Mouse (Mus musculus): ENCODE measurements around the gene Wwc1. TPM values are rescaled to one million over a fixed set of nuclear protein-coding genes. Genes with fewer than 3 reads are reported as not detected.
A peak's percentile ranks its signal among the peaks of the same experiment; 100 is the strongest.

Wwc1 gene
- polyA plus RNA-seq, 1 experiment, result not detected

DNA sequence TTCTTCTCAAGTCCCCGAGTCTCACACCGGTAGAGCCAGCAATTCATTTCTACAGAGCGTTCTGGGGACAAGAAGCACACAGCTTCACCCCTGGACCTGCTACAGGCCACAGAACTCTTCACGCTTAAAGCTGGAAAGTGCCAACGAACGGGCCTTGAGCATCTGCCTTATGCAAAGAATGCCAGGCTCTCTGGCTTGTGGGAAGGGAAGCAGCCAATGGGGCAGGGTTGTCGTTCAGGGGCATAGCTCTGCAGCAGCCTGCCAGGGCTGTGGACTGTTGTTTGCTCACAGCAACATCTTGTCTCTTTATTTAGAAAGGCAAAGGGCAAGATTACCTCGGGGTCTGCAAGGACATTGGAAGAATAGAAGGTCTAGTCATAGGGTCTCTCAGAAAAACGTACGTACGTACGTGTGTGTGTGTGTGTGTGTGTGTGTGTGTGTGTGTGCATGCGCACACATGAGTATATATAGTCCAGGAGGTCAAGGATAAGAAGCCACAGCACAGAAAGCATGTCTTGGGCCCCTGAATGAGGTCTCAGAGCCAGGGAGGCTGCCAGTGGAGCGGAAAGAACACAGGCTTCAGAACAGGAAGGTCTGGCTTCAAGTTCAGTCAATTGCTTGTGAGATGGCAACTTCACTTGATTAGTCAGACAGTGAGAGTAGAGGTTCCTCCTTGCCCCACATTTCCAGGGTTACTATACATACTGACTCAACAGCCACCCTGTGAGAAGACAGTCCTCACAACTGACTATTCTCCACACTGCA is 48.0 kb downstream of the Wwc1 start:
- WGBS, result 70% methylated on average over 14 of the region's 14 CpGs
- Histone ChIP-seq H3K4me1 (ENCODE audit: control insufficient read depth, insufficient read depth, low read length) (peaks cover 14% of the 10 kb centered on the region), H3K27ac (ENCODE audit: insufficient read depth, low read depth, low read length) (peak overlapping the region; percentile 4), H3K4me3 (ENCODE audit: insufficient read depth, low read depth, low read length) (no peak overlapping the region)
- no peak for TF ChIP-seq CTCF (IDR thresholded peaks at IDR 0.05; ENCODE audit: insufficient read depth, low read depth, low read length)
- no peak for TF ChIP-seq POLR2A (IDR thresholded peaks at IDR 0.05; ENCODE audit: insufficient read depth, low read depth, low read length)

DNA sequence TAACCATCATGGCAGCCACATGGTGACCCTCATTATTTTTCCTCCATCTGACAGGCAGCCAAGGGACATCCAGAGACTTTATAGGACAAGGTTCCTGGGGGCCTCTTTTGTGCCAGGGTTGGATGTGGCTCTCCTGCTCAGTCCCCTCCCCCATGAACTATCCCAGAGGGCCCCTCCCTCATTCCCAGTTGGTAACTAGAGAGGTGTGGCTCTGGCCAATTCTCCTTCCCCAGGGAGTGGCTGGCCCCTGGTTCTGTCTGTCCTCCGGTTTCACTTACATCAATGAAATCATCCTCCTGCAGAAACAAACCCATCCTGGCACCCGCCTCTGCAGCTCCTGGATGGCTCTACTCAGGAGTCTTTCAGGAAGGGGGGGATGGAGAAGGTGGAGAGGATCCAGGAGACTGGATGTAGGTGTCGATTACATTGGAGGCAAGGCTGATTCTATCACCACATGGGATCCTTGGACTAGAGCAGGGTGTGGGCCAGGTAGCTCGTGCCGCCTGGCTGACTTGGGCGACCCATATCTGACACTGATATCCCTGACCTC is 49.7 kb downstream of the Wwc1 start:
- TF ChIP-seq POLR2A (IDR thresholded peaks at IDR 0.05; ENCODE audit: insufficient read depth, low read depth, low read length) (no peak), CTCF (IDR thresholded peaks at IDR 0.05; ENCODE audit: insufficient read depth, low read depth, low read length) (no peak)
- no peak overlapping the region for H3K4me3 ChIP-seq (ENCODE audit: insufficient read depth, low read depth, low read length)
- whole genome bisulfite sequencing, result 95% methylated on average over 6 of the region's 6 CpGs
- no peak overlapping the region for H3K27ac ChIP-seq (ENCODE audit: insufficient read depth, low read depth, low read length)
- peaks cover 15% of the 10 kb centered on the region for H3K4me1 ChIP-seq (ENCODE audit: control insufficient read depth, insufficient read depth, low read length)

DNA sequence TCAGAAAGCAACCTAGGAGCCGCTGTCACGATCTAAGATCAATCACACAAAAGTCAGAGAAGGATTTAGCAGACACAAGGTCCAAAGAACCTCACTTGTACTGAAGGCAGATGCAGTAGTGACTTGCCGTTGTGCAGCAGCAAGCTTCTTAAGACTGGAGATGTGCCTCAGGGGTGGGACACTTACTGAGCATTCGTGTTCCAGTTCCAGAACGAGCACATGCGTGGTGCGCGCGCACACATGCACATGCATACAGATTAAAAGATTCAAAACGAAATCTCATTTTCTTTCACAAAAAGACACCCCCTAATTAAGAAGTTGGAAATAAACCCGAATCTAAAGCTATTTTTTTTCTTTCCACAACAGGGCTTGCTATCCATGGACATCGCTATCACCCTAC is 51.9 kb downstream of the Wwc1 start:
- Histone ChIP-seq H3K27ac (ENCODE audit: insufficient read depth, low read depth, low read length) (no peak overlapping the region), H3K4me3 (ENCODE audit: insufficient read depth, low read depth, low read length) (no peak overlapping the region), H3K4me1 (ENCODE audit: control insufficient read depth, insufficient read depth, low read length) (peaks cover 15% of the 10 kb centered on the region)
- TF ChIP-seq CTCF (IDR thresholded peaks at IDR 0.05; ENCODE audit: insufficient read depth, low read depth, low read length), result no peak
- WGBS, result 78% methylated on average over 12 of the region's 12 CpGs

DNA sequence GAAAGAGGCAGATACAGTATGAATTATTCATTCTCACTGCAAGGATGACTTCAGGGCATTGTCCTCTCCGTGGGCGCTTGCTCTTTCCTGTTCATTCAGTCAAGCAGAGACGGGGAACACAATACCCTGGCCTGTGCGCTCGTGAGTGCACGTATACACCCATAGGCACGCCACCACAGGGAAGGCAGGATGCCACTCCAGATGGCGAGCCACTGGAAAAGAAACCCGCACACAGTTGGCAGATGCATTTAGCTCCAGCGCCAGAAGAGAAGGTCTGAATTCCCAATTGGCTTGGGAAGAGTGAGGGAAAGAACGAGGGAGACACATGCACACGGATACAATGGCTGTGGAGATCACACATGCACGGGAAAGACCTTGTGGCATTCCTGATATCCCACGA is 53.0 kb downstream of the Wwc1 start:
- TF ChIP-seq POLR2A (IDR thresholded peaks at IDR 0.05; ENCODE audit: insufficient read depth, low read depth, low read length) (no peak), CTCF (IDR thresholded peaks at IDR 0.05; ENCODE audit: insufficient read depth, low read depth, low read length) (no peak)
- 39% methylated on average over 14 of the region's 14 CpGs for WGBS
- Histone ChIP-seq H3K4me3 (ENCODE audit: insufficient read depth, low read depth, low read length) (no peak overlapping the region), H3K4me1 (ENCODE audit: control insufficient read depth, insufficient read depth, low read length) (peaks cover 9% of the 10 kb centered on the region), H3K27ac (ENCODE audit: insufficient read depth, low read depth, low read length) (no peak overlapping the region)

DNA sequence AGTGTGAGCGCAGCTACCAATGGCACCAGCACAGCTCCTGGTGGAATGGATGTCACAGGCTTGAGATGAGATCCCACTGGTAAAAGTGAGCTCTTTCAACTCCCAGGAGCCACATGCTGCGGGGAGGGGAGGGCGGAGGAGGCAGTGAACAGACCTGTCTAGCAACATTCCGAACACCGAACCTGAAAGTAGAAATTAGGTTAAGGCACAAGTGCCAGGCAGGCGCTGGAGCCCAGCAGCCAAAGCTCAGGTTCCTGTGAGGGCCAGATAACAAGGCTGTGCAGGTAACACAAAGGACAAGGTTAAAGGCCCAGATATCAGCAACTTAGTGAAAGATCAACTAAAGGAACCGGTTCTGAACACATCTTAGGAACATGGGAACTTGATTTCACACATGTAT is 54.7 kb downstream of the Wwc1 start:
- TF ChIP-seq CTCF (IDR thresholded peaks at IDR 0.05; ENCODE audit: insufficient read depth, low read depth, low read length) (no peak), POLR2A (IDR thresholded peaks at IDR 0.05; ENCODE audit: insufficient read depth, low read depth, low read length) (no peak)
- no peak overlapping the region for H3K27ac ChIP-seq (ENCODE audit: insufficient read depth, low read depth, low read length)
- 88% methylated on average over 7 of the region's 7 CpGs for WGBS
- peaks cover 9% of the 10 kb centered on the region for H3K4me1 ChIP-seq (ENCODE audit: control insufficient read depth, insufficient read depth, low read length)
- no peak overlapping the region for H3K4me3 ChIP-seq (ENCODE audit: insufficient read depth, low read depth, low read length)

GRCm38 (mm10) chr11:35922205-35922873 is 58.0 kb downstream of the Wwc1 start:
- peaks cover 13% of the 10 kb centered on the region for H3K4me1 ChIP-seq (ENCODE audit: control insufficient read depth, insufficient read depth, low read length)
- H3K27ac ChIP-seq (ENCODE audit: insufficient read depth, low read depth, low read length), result no peak overlapping the region
- no peak overlapping the region for H3K4me3 ChIP-seq (ENCODE audit: insufficient read depth, low read depth, low read length)
- TF ChIP-seq CTCF (IDR thresholded peaks at IDR 0.05; ENCODE audit: insufficient read depth, low read depth, low read length) (no peak), POLR2A (IDR thresholded peaks at IDR 0.05; ENCODE audit: insufficient read depth, low read depth, low read length) (no peak)
- WGBS, result 32% methylated on average over 12 of the region's 12 CpGs

- Histone ChIP-seq H3K27ac (ENCODE audit: insufficient read depth, low read depth, low read length) (no peak overlapping the region), H3K4me1 (ENCODE audit: control insufficient read depth, insufficient read depth, low read length) (peaks cover 14% of the 10 kb centered on the region), H3K4me3 (ENCODE audit: insufficient read depth, low read depth, low read length) (no peak overlapping the region)
- no peak for TF ChIP-seq CTCF (IDR thresholded peaks at IDR 0.05; ENCODE audit: insufficient read depth, low read depth, low read length)
- no peak for TF ChIP-seq POLR2A (IDR thresholded peaks at IDR 0.05; ENCODE audit: insufficient read depth, low read depth, low read length)
- WGBS, result 85% methylated on average over 5 of the region's 5 CpGs
Measured at GRCm38 (mm10) chr11:35920776-35921175, 59.6 kb downstream of the Wwc1 start.

DNA sequence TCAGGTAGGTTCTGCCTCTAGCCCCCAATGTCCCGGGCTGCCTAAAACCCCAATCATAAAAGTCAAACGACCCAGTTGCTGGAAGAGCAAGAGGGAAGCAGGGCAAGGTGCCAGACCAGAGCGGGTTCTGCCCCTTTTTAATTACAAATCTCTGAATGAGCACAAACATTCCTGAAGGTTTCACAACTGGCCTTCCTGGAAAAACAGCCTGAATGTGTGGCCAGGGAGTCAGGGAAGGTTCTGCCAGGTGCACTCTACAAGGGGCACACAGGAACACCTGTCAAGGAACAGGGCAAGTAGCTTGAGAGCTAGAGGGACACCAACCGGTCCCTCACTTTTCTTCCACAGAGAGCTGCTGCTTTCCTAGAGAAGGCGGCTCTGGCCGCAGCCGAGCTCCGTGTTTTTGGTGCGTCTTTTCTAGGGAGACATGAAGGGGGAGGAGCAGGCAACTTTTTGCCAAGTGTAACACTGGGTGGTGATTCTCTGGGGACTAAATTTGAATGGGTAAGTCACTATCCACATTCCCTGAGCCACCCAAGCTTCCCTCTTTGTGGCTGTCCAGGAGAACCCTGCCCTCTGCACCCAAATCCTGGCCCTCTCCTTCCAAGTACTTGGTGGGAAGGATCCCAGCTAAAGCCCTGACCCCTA is 60.3 kb downstream of the Wwc1 start:
- H3K4me3 ChIP-seq (ENCODE audit: insufficient read depth, low read depth, low read length), result no peak overlapping the region
- no peak overlapping the region for H3K27ac ChIP-seq (ENCODE audit: insufficient read depth, low read depth, low read length)
- peaks cover 21% of the 10 kb centered on the region for H3K4me1 ChIP-seq (ENCODE audit: control insufficient read depth, insufficient read depth, low read length)
- TF ChIP-seq POLR2A (IDR thresholded peaks at IDR 0.05; ENCODE audit: insufficient read depth, low read depth, low read length) (no peak), CTCF (IDR thresholded peaks at IDR 0.05; ENCODE audit: insufficient read depth, low read depth, low read length) (no peak)
- WGBS, result 32% methylated on average over 9 of the region's 9 CpGs

DNA sequence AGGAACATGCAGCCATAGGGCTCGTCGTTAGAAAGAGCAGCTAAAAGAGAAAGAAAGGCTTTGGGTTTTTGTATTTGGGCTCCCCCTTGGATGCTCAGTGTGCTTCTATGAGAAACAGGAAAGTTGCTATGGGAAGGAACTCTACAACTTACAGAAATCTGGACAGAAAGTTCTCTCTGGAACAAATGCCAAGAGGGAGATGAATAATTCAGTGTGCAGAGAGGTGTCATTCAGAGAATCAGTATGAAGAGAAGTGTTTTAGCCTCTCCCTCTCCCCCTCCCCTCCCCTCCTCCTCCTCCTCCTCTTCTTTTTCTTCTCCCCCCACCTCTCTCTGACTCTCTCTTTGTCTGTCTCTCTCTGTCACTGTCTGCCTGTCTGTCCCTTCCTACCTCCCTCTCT is 60.9 kb downstream of the Wwc1 start:
- Histone ChIP-seq H3K4me3 (ENCODE audit: insufficient read depth, low read depth, low read length) (no peak overlapping the region), H3K4me1 (ENCODE audit: control insufficient read depth, insufficient read depth, low read length) (peaks cover 19% of the 10 kb centered on the region), H3K27ac (ENCODE audit: insufficient read depth, low read depth, low read length) (no peak overlapping the region)
- WGBS, result 37% methylated on average over 2 of the region's 2 CpGs
- no peak for TF ChIP-seq CTCF (IDR thresholded peaks at IDR 0.05; ENCODE audit: insufficient read depth, low read depth, low read length)
- no peak for TF ChIP-seq POLR2A (IDR thresholded peaks at IDR 0.05; ENCODE audit: insufficient read depth, low read depth, low read length)

All from olfactory bulb, adult 2 months (tissue).